Mouse (Mus musculus) small intestine, adult 2 months (tissue): Measurements from ENCODE around the gene Arih2. TPM values are rescaled to one million over a fixed set of nuclear protein-coding genes. Genes with fewer than 3 reads are reported as not detected.

Experiments used
- H3K27ac ChIP-seq: fragments of 200-500 bp; 2 replicates; pipeline ENCODE4 v1.5.1; 2012; ENCODE audit warnings: low read depth, low read length, control low read depth, inconsistent platforms; ENCODE audit not compliant: insufficient read depth
- H3K27me3 ChIP-seq: fragments of 200-500 bp; 2 replicates; pipeline ENCODE4 v1.6.1; 2012; ENCODE audit warnings: mild to moderate bottlenecking, moderate library complexity, low read length, inconsistent platforms; ENCODE audit not compliant: control insufficient read depth, insufficient read depth
- H3K36me3 ChIP-seq: fragments of 200-500 bp; 2 replicates; pipeline ENCODE4 v1.6.1; 2012; ENCODE audit warnings: mild to moderate bottlenecking, low read length, control low read depth, inconsistent platforms; ENCODE audit not compliant: control insufficient read depth, insufficient read depth
- H3K4me1 ChIP-seq: fragments of 200-500 bp; 2 replicates; pipeline ENCODE4 v1.6.1; 2012; ENCODE audit warnings: low read length, inconsistent platforms, mixed read lengths; ENCODE audit not compliant: control insufficient read depth, insufficient read depth, insufficient read length
- H3K4me3 ChIP-seq: fragments of 200-500 bp; 2 replicates; pipeline ENCODE4 v1.5.1; 2012; ENCODE audit warnings: low read depth, mild to moderate bottlenecking, control low read depth, inconsistent platforms, low read length, moderate library complexity
- CTCF ChIP-seq: fragments of 200-500 bp; IDR thresholded peaks from 2 replicates; pipeline ENCODE4 v1.5.1; 2012; ENCODE audit warnings: low read depth, mild to moderate bottlenecking, control low read depth, inconsistent platforms, low read length, moderate library complexity, mixed read lengths; ENCODE audit not compliant: insufficient replicate concordance, insufficient read length; ENCODE audit errors: extremely low read depth
- POLR2A ChIP-seq: fragments of 200-500 bp; IDR thresholded peaks from 2 replicates; pipeline ENCODE4 v1.6.1; 2012; ENCODE audit warnings: low read depth, mild to moderate bottlenecking, control low read depth, inconsistent platforms, low read length, moderate library complexity
- WGBS: fragments of 180-500 bp; shearing (Covaris S2); methylation state at CpG from one replicate; pipeline ENCODE4 v1.1.7; 2018; 5-methylcytosine and 5-hydroxymethylcytosine counted together
- polyA plus RNA-seq: library from polyadenylated mRNA; depleted of rRNA; stranded (reverse); fragments of >200 nt; gene quantifications from 2 replicates; pipeline ENCODE4 v1.2.3, GENCODE M21; 2012

Gene Arih2
- polyA plus RNA-seq, 1 experiment = 22.4 TPM

- Histone ChIP-seq H3K36me3 (peaks cover 2% of the 10 kb centered on the region; the same call in 1 of the 2 replicates), H3K27ac (peak overlapping the region; percentile 86), H3K4me1 (peaks cover 42% of the 10 kb centered on the region), H3K27me3 (no peaks in the 10 kb centered on the region), H3K4me3 (no peak overlapping the region)
- 37% methylated on average over 1 of the region's 1 CpGs for WGBS
- TF ChIP-seq POLR2A (no peak), CTCF (no peak)
Measured at GRCm38 (mm10) chr9:108689993-108690392, 40.8 kb upstream of the Arih2 start.

- H3K27me3 ChIP-seq = no peaks in the 10 kb centered on the region
- H3K27ac ChIP-seq = peak within 1 kb of the TSS; percentile 89
- WGBS = 100% methylated on average over 1 of the region's 1 CpGs
Measured at GRCm38 (mm10) chr9:108689106-108689505, 39.9 kb upstream of the Arih2 start, which contains the start of gene Prkar2a. Gene Prkar2a (plus strand): TSS chr9:108689314.

GRCm38 (mm10) chr9:108688451-108688850 is 39.3 kb upstream of the Arih2 start:
- Histone ChIP-seq H3K4me3 (no peak overlapping the region), H3K36me3 (peaks cover 7% of the 10 kb centered on the region), H3K27ac (peak overlapping the region; percentile 89), H3K27me3 (no peaks in the 10 kb centered on the region), H3K4me1 (peaks cover 42% of the 10 kb centered on the region)
- no peak for TF ChIP-seq CTCF
- no peak for TF ChIP-seq POLR2A
- 38% methylated on average over 9 of the region's 9 CpGs for WGBS

More at GRCm38 (mm10) chr9:108689106-108689505, 39.9 kb upstream of the Arih2 start, which contains the start of gene Prkar2a:
- Histone ChIP-seq H3K4me3 (no peak within 1 kb of the TSS), H3K36me3 (peaks cover 5% of the 10 kb centered on the region; the same call in 1 of the 2 replicates), H3K4me1 (peaks cover 42% of the 10 kb centered on the region)
- TF ChIP-seq CTCF (no peak), POLR2A (no peak)

- H3K27ac ChIP-seq = peak overlapping the region; percentile 89
- H3K4me3 ChIP-seq = no peak overlapping the region
- TF ChIP-seq CTCF (no peak), POLR2A (no peak)
- H3K4me1 ChIP-seq = peaks cover 42% of the 10 kb centered on the region
- WGBS = 21% methylated on average over 2 of the region's 2 CpGs
- peaks cover 13% of the 10 kb centered on the region for H3K36me3 ChIP-seq
- no peaks in the 10 kb centered on the region for H3K27me3 ChIP-seq
Measured at GRCm38 (mm10) chr9:108687686-108688085, 38.5 kb upstream of the Arih2 start.

- 33% methylated on average over 6 of the region's 6 CpGs for WGBS
- Histone ChIP-seq H3K27ac (peak overlapping the region; percentile 87), H3K4me1 (peaks cover 42% of the 10 kb centered on the region), H3K4me3 (no peak overlapping the region), H3K36me3 (peaks cover 15% of the 10 kb centered on the region), H3K27me3 (no peaks in the 10 kb centered on the region)
- TF ChIP-seq POLR2A = no peak
- TF ChIP-seq CTCF = no peak
Measured at GRCm38 (mm10) chr9:108687181-108687580, 38.0 kb upstream of the Arih2 start.

- peaks cover 18% of the 10 kb centered on the region for H3K36me3 ChIP-seq
- TF ChIP-seq POLR2A = no peak
- no peak for TF ChIP-seq CTCF
- peaks cover 39% of the 10 kb centered on the region for H3K4me1 ChIP-seq
- no peaks in the 10 kb centered on the region for H3K27me3 ChIP-seq
- H3K27ac ChIP-seq = peak overlapping the region; percentile 87
- no peak overlapping the region for H3K4me3 ChIP-seq
- WGBS = 33% methylated on average over 4 of the region's 4 CpGs
Measured at GRCm38 (mm10) chr9:108686475-108686887, 37.3 kb upstream of the Arih2 start.

GRCm38 (mm10) chr9:108680026-108680425 is 30.8 kb upstream of the Arih2 start:
- WGBS = 96% methylated on average over 15 of the region's 15 CpGs
- peaks cover 42% of the 10 kb centered on the region for H3K36me3 ChIP-seq
- no peak for TF ChIP-seq CTCF
- no peak for TF ChIP-seq POLR2A
- H3K27me3 ChIP-seq = no peaks in the 10 kb centered on the region
- H3K4me3 ChIP-seq = no peak overlapping the region
- no peak overlapping the region for H3K27ac ChIP-seq
- H3K4me1 ChIP-seq = no peaks in the 10 kb centered on the region
